Mouse (Mus musculus) midbrain, embryonic 16.5 days (tissue): Measurements from ENCODE around the gene Zic4. TPM values are rescaled to one million over a fixed set of nuclear protein-coding genes. Genes with fewer than 3 reads are reported as not detected.

Experiments used
- ATAC-seq: fragments of 200-750 bp; cut with Nextera tagmentation; 2 replicates; pipeline ENCODE4 v1.8.0; 2017; ENCODE audit warnings: moderate TSS enrichment
- H3K27ac ChIP-seq: fragments of 300-500 bp; sonication (generic); 2 replicates; pipeline ENCODE4 v1.5.1; 2014; ENCODE audit warnings: mild to moderate bottlenecking, low read length, mixed read lengths
- H3K27me3 ChIP-seq: fragments of 300-500 bp; sonication (generic); 2 replicates; pipeline ENCODE4 v1.6.1; 2014; ENCODE audit warnings: low read depth, low read length, mixed read lengths; ENCODE audit not compliant: control insufficient read depth, insufficient read depth
- H3K36me3 ChIP-seq: fragments of 300-500 bp; sonication (generic); 2 replicates; pipeline ENCODE4 v1.6.1; 2014; ENCODE audit warnings: mild to moderate bottlenecking, low read length, moderate library complexity, mixed read lengths; ENCODE audit not compliant: control insufficient read depth, insufficient read depth
- H3K4me1 ChIP-seq: fragments of 300-500 bp; sonication (generic); 2 replicates; pipeline ENCODE4 v1.6.1; 2014; ENCODE audit warnings: mild to moderate bottlenecking, low read length, mixed read lengths; ENCODE audit not compliant: control insufficient read depth, insufficient read depth
- H3K4me2 ChIP-seq: fragments of 300-500 bp; sonication (generic); 2 replicates; pipeline ENCODE4 v1.6.1; 2014; ENCODE audit warnings: mild to moderate bottlenecking, low read length, mixed read lengths
- H3K4me3 ChIP-seq: fragments of 300-500 bp; sonication (generic); 2 replicates; pipeline ENCODE4 v1.5.1; 2014; ENCODE audit warnings: low read depth, mild to moderate bottlenecking, low read length, moderate library complexity, mixed read lengths
- H3K9ac ChIP-seq: fragments of 300-500 bp; sonication (generic); 2 replicates; pipeline ENCODE4 v1.6.1; 2014; ENCODE audit warnings: low read depth, low read length, mixed read lengths
- H3K9me3 ChIP-seq: fragments of 300-500 bp; sonication (generic); replicated peaks from 2 replicates; pipeline ENCODE4 v1.6.1; 2014; ENCODE audit warnings: mild to moderate bottlenecking, low read length, mixed read lengths; ENCODE audit not compliant: control insufficient read depth, poor library complexity, severe bottlenecking
- WGBS: fragments of 180-500 bp; shearing (Covaris S2); extraction: QIAGEN DNeasy Blood & Tissue Kit; methylation state at CpG from one replicate; pipeline ENCODE4 v1.1.7; 2014; 5-methylcytosine and 5-hydroxymethylcytosine counted together
- polyA plus RNA-seq: library from polyadenylated mRNA; unstranded; fragments of >200 nt; fragmentation: Nextera tagmentation; extraction: Ambion mirVana; gene quantifications from 2 replicates; pipeline ENCODE4 v1.2.1, GENCODE M21; 2015

The Zic4 gene
- polyA plus RNA-seq, 1 experiment from 2014 or later: 55.8 TPM

DNA sequence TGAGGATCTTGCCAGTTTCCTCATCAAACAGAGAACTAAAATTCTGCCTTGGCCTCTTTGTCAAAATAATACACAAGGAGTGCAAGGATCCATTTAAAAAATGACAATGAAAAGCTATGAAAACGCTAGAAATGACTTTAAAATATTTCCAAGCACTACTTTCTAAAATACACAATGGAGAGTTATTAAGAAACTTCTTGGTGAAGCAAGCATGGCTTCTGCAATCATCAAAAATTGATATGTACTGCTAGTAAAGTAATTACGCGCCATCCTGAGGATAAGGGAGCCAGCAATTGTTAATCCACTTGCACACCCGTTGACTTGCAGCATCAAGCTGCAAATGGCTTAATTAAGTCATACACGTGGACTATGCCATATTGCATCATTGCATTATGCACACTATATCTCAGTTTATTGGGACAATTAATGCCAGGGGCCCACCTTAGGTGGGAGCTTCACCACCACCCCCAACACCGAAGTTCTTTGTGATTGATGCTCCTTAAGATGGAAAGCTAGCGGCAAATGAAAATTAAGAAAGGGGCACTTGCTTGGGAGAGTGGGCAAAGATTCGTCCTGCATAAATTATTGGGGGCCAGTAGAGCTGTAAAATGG lies 38.4 kb downstream of the Zic4 start:
- no peaks in the 10 kb centered on the region for H3K9me3 ChIP-seq
- no peak overlapping the region for H3K27ac ChIP-seq
- no peak overlapping the region for H3K9ac ChIP-seq
- 10% methylated on average over 8 of the region's 8 CpGs for WGBS
- H3K27me3 ChIP-seq: peaks cover 68% of the 10 kb centered on the region
- H3K4me3 ChIP-seq: no peak overlapping the region
- no peak overlapping the region for H3K4me2 ChIP-seq
- no peaks in the 10 kb centered on the region for H3K4me1 ChIP-seq
- H3K36me3 ChIP-seq: no peaks in the 10 kb centered on the region
- ATAC-seq: no peak

DNA sequence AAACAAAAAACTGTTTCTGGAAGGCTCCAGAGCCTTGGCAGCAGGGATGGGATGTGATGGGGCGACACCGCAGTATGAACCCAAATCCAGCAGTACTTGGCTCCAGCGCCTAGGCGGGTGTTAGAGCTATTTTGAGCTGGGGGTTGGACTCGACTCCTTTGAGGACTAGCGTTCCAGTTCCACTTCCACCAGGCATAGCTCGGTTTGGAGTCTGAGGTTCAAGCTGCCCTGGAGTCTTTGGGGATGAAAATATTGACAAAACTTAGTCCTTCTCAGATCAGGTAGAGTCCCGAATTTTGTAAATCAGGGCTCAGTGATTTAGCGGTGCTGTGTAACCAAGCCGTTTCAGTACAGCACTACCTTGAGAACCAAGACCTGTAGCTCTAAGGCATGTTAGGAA lies 39.3 kb downstream of the Zic4 start:
- Histone ChIP-seq H3K27ac (no peak overlapping the region), H3K9me3 (no peaks in the 10 kb centered on the region), H3K36me3 (no peaks in the 10 kb centered on the region), H3K4me2 (no peak overlapping the region), H3K4me1 (no peaks in the 10 kb centered on the region), H3K9ac (no peak overlapping the region), H3K4me3 (no peak overlapping the region), H3K27me3 (peaks cover 69% of the 10 kb centered on the region)
- 10% methylated on average over 10 of the region's 10 CpGs for WGBS
- ATAC-seq: no peak

DNA sequence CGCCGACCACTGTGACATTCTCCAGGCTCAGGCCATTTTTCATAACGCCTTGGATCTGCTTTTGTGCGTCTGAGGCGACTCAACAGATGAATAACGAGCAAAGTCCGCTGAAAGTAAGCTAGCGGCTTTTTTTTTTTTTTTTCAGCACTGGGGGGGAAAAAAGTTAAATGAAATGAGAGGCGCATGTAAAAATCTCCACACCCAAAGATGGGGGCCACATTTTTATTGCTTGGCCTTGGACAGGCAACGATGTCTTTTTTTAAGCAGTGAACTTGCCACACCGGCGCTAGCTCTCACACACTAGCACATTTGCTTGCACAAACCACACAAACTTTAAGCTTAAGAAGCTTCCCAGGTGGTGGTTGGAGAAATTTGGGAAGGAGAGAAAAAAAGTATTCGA lies 42.0 kb downstream of the Zic4 start:
- H3K4me3 ChIP-seq: no peak overlapping the region
- peak overlapping the region; percentile 64 for H3K27ac ChIP-seq
- peak overlapping the region; percentile 23 for H3K4me2 ChIP-seq
- H3K4me1 ChIP-seq: no peaks in the 10 kb centered on the region
- no peak overlapping the region for H3K9ac ChIP-seq
- 4% methylated on average over 13 of the region's 13 CpGs for WGBS
- peaks cover 56% of the 10 kb centered on the region for H3K27me3 ChIP-seq
- no peak for ATAC-seq
- H3K9me3 ChIP-seq: no peaks in the 10 kb centered on the region
- no peaks in the 10 kb centered on the region for H3K36me3 ChIP-seq

DNA sequence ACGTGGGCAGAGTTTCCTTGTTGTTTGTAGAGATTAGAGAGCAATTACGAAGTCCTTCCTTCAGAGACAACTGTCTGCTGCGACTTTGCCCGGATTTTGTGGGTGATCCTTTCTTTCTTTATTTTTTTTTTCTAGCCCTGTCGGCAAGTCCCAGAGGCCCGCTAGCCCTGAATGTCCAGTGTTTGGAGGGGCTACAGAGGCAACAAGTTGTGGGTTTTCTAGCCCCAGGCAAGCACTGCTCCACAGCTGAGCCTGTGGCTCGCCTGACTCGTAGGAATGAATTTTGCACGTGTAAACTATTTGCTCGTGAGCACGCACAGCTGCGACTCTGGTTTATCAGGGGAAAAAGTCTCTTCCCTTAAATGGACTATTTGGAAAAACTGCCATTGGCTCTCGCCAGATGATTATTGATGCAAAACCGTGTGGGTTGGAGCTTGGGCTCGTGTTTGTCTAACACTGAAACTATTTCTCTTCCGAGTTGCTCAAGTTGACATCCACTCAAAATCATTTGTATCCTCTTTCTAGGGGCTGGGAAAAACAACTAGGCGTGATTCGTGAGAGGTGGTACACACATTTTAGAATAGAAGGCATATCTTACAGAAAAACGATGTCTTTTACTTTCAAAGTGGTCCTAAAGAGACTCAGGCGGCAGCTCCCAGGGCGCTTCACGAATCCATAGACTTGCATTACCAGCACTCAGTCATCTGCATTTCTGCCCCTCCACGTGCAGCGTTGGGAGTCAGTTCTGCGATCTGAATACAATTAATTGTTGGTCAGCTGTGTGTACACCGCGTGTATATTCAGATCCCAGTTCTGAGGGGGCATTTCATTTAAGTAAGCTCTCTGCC lies 42.9 kb downstream of the Zic4 start:
- Histone ChIP-seq H3K27me3 (peaks cover 53% of the 10 kb centered on the region), H3K4me3 (peak overlapping the region; percentile 17; the same call in 1 of the 2 replicates), H3K9me3 (no peaks in the 10 kb centered on the region), H3K9ac (peak overlapping the region; percentile 21; the same call in 1 of the 2 replicates), H3K4me2 (peak overlapping the region; percentile 40), H3K36me3 (no peaks in the 10 kb centered on the region), H3K4me1 (no peaks in the 10 kb centered on the region), H3K27ac (peak overlapping the region; percentile 64)
- WGBS: under 1% methylated on average over 27 of the region's 27 CpGs
- no peak for ATAC-seq

DNA sequence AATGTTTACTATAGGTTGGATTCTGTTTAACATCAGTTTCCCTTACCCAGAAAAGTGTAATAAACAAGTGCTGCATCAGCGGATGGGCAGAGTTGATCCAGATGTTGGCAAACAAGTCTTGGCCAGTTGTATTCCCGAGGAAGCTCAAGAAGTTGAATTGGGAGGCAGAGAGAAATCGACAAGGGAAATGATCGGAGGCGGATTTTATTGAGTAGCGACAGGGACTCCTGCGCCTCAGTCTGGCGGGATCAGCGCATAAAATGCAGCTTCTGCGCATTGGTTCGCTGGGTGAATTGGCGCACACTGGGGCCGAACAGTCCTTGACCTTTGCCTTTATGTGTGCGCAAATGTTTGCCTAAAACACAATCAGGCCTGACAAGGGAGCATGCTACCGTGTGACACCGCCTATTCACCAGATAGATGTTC lies 43.6 kb downstream of the Zic4 start:
- ATAC-seq: no peak
- peaks cover 53% of the 10 kb centered on the region for H3K27me3 ChIP-seq
- peak overlapping the region; percentile 13; the same call in 1 of the 2 replicates for H3K9ac ChIP-seq
- no peaks in the 10 kb centered on the region for H3K4me1 ChIP-seq
- H3K36me3 ChIP-seq: no peaks in the 10 kb centered on the region
- peak overlapping the region; percentile 64 for H3K27ac ChIP-seq
- peak overlapping the region; percentile 40 for H3K4me2 ChIP-seq
- no peaks in the 10 kb centered on the region for H3K9me3 ChIP-seq
- 0% methylated on average over 16 of the region's 16 CpGs for whole genome bisulfite sequencing
- peak overlapping the region; percentile 17; the same call in 1 of the 2 replicates for H3K4me3 ChIP-seq

DNA sequence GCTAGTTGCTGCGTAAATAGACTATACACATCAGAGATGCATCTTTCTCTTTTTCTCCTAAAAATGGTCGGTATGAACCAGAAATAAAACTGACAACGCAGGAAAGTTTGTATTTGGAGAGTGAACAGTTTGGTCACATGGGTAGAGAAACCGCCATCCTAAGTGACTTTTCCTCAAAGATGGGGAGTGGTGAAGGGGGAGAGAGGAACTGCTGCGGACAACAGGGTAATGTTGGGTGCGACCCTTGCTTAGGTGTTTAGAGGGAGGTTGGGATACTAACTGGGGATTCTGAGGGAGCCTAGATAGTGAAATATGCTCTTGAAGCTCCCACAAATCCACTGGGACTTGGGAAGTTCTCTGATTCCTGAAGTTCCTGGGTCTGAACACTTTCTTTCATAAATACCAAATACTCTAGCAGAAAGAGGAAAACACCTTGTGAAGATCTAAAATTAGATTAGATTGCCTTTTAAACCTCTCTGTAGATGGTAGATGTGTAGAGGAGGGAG lies 44.1 kb downstream of the Zic4 start:
- Histone ChIP-seq H3K4me1 (no peaks in the 10 kb centered on the region), H3K27ac (peak overlapping the region; percentile 64), H3K36me3 (no peaks in the 10 kb centered on the region), H3K27me3 (peaks cover 50% of the 10 kb centered on the region), H3K9me3 (no peaks in the 10 kb centered on the region), H3K4me2 (peak overlapping the region; percentile 40), H3K9ac (peak overlapping the region; percentile 13; the same call in 1 of the 2 replicates), H3K4me3 (peak overlapping the region; percentile 15; the same call in 1 of the 2 replicates)
- 1% methylated on average over 6 of the region's 6 CpGs for WGBS
- ATAC-seq: no peak

DNA sequence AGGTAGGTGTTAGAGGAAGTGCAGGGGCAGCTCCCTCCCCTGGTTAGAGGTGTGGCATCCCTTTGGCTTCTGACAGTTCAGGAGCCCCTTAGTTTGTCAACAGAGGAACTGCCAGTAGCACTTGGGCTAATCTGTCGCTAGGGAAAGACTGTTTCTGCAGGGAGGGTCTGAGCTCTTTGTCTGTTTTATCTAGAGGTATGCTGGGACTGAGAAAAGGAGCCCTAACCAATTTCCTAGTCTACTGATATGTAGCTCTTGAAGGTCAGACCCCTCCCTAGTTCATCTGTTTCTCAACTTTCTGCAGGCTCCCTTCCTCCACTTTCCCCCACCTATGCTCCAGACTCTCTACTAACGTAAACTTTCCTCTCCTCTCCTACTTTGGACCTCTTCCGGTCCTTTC lies 47.6 kb downstream of the Zic4 start:
- peak overlapping the region; percentile 6 for H3K27ac ChIP-seq
- WGBS: 8% methylated on average over 3 of the region's 3 CpGs
- H3K9ac ChIP-seq: no peak overlapping the region
- H3K4me3 ChIP-seq: no peak overlapping the region
- peaks cover 10% of the 10 kb centered on the region for H3K4me1 ChIP-seq
- no peak overlapping the region; the same call in 1 of the 2 replicates for H3K4me2 ChIP-seq
- no peak for ATAC-seq
- H3K27me3 ChIP-seq: peaks cover 25% of the 10 kb centered on the region
- H3K9me3 ChIP-seq: no peaks in the 10 kb centered on the region
- H3K36me3 ChIP-seq: no peaks in the 10 kb centered on the region

DNA sequence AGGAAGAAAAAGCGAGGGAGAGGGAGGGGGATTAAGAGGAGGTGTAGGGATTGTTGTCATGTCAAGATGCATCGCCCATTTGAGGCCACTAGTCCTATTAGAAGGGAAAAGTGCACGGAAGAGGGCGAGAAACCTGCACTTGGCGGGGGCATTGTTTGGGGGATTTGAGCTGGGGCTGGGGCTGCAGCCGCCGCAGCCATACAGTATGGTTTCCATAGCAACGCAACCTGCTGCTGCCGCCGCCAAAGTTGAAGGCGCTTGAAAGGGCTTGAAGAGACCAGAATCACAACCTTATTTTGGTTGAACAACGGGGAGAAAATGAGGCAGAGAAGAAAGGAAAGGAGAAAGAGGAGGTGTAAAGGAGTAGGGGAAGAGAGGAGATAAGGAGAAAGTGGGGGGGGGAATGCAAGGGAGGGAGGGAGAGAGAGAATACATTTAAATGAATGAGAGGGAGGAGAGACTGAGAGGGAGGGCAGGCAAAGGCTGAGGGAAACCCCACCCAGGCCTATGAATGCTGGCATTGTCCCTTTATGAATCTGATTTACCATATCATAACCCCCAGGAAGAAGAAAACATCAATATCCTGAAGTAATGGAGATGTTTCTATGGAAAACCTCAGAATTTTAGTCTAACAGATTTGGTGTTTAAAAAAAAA lies 51.9 kb downstream of the Zic4 start:
- no peaks in the 10 kb centered on the region for H3K36me3 ChIP-seq
- ATAC-seq: peak; percentile 85
- H3K9me3 ChIP-seq: no peaks in the 10 kb centered on the region
- H3K9ac ChIP-seq: peak overlapping the region; percentile 28; the same call in 1 of the 2 replicates
- H3K4me3 ChIP-seq: 0 out of 2 replicates have a peak overlapping the region, but pooled peaks have one; percentile 15
- peak overlapping the region; percentile 51 for H3K27ac ChIP-seq
- peaks cover 10% of the 10 kb centered on the region for H3K4me1 ChIP-seq
- peaks cover 47% of the 10 kb centered on the region for H3K27me3 ChIP-seq
- peak overlapping the region; percentile 57 for H3K4me2 ChIP-seq
- WGBS: under 1% methylated on average over 12 of the region's 12 CpGs
